Mouse (Mus musculus): ENCODE results near the gene Hist1h2bf.
"Not testable (repeated sequence)": the region's sequence is repeated elsewhere in the genome, so short reads cannot be mapped to it uniquely, and the experiment has no call there.

The Hist1h2bf gene

DNA sequence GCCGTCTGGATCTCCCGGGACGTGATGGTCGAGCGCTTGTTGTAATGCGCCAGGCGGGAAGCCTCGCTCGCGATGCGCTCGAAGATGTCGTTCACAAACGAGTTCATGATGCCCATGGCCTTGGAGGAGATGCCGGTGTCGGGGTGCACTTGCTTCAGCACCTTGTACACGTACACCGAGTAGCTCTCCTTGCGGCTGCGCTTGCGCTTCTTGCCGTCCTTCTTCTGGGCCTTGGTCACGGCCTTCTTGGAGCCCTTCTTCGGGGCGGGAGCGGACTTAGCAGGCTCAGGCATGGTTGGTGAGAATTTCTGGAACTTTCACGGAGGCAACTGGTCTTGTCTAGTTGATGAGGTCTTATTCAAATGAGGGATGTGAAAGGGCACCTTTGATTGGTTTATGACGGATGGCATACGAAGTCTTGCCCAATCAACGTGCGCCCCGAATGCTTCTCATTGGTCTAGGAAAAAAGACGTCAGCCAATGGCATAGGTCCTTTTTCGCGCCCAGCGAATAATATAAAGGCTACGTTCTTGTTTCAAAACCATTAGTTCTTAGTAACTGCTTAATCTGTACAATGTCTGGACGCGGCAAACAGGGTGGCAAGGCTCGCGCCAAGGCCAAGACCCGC, at the start of gene Hist1h2bf, which contains the start of gene Hist1h2ad:
Gene Hist1h2bf (minus strand): TSS at position 299 of the 627 bp plus-strand sequence.
Gene Hist1h2ad (plus strand): TSS at position 484 of the 627 bp plus-strand sequence.
- DNase-seq (ENCODE audit: low spot score in 2 of 2): peak; percentile 91

DNA sequence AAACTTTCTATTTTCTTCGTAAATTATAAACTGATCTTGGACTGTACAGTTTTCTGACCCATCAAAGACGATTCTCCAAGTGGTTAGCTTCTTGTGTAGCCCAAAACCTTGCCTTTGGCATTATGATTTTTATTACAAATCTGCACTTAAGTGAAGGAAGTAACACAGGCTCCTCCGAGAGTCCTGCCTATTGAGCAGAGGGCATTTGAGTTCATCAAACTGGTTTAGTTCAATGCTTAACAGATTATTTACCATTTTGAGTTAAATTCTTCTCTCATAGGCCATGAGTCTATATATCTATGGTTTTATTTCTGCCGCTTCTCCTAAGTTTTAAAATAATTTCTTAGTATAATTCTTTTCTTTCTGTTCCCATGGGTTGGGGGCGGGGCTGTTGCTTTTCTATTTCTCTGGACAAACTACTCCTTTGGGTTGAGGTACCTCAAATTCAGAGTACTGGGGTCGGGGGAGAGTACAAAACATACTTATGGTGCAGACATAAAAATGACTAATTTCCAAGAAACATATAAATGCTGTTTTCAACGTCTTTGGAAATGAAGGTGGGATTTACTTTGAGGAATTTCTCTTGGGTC, 49.0 kb upstream of the Hist1h2bf start:
- DNase-seq (ENCODE audit: low spot score in 2 of 2): peak; percentile 35 to 64

DNA sequence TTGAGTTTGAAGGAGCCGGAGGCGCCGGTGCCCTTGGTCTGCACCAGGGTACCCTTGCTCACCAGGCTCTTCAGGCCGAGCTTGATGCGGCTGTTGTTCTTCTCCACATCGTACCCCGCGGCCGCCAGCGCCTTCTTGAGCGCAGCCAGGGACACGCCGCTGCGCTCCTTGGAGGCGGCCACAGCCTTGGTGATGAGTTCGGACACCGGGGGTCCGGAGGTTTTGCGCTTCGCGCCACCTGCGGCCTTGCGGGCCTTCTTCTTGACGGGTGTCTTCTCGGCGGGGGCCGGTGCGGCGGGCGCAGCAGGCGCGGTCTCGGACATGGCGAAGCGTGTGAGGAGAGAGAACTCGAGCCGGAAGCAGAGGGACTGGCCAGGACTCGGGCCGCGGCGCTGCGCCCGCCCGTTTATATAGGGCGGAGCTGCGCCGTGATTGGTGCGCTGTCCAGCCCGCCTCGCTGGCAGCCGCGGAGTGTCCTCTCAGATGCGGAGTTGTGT, 48.2 kb upstream of the Hist1h2bf start, which contains the start of gene Hist1h1e:
Gene Hist1h1e (minus strand): TSS at position 384 of the 497 bp plus-strand sequence.
- DNase-seq (ENCODE audit: low spot score in 2 of 2): peak; percentile 96 to 99

DNA sequence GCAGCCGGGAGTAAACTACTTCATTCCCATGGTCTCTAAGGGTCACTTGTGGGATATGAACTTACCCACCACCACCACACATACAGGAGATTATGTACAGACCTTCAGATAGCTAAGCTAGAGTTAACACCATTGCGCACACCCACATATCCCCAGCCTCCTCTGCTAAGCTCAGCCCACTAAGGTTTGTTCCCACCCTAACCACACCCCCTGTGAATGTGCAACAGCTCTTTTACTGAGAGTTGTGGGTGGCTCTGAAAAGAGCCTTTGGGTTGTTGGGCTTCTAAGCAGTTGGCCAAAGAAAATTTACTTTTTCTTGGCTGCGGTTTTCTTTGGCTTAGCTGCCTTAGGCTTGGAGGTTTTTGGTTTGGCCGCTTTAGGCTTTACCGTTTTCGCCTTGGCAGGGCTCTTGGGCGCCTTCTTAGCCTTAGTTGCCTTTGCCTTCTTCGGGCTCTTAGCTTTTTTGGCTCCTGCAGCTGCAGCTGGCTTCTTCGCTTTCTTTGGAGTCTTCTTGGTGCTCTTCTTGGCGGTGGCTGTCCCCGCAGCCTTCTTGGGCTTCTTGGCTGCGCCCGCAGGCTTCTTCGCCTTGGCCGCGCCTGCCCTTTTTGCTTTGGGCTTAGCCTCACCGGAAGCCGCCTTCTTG, 47.7 kb upstream of the Hist1h2bf start:
- DNase-seq (ENCODE audit: low spot score in 2 of 2): peak; percentile 74 to 81

DNA sequence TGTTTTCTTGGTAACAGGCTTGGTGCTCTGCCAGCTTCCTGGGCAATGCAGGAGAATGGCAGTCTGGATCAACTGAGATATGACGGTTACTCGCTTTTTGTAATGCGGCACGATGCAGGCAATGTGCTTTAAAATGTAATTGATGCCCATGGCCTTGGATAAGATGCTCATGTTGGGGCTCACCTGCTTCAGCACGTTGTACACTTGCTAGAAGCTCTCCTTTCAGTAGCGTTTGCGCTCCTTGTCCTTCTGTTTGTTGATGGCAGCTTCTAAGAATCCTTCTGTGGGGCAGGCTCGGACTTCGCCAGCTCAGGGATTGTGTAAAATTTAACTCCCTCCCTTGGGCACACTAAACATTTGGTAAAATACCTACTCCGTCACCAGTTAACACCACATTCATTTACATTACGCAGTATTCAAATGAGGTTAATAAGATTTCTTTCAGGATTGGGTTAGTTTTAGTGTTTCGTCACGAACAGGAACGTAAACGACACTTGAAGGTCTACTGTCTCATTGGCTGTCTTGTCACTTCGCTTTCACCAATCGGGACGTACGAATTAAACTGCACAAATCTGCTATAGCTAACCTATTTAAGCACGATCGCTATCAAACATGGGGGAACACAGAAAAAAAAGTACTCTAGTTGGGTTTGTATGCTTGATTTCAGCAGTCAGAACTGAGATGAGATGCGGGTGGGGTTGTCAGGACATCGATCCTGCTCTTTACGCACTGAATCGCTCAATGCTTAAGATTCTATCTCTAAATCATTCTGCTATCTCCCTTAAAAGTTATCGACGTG, 46.9 kb upstream of the Hist1h2bf start, which contains the start of gene Hist1h2be:
Gene Hist1h2be (minus strand): TSS at position 392 of the 799 bp plus-strand sequence.
- DNase-seq (ENCODE audit: low spot score in 2 of 2): peak; percentile 78 to 83

DNA sequence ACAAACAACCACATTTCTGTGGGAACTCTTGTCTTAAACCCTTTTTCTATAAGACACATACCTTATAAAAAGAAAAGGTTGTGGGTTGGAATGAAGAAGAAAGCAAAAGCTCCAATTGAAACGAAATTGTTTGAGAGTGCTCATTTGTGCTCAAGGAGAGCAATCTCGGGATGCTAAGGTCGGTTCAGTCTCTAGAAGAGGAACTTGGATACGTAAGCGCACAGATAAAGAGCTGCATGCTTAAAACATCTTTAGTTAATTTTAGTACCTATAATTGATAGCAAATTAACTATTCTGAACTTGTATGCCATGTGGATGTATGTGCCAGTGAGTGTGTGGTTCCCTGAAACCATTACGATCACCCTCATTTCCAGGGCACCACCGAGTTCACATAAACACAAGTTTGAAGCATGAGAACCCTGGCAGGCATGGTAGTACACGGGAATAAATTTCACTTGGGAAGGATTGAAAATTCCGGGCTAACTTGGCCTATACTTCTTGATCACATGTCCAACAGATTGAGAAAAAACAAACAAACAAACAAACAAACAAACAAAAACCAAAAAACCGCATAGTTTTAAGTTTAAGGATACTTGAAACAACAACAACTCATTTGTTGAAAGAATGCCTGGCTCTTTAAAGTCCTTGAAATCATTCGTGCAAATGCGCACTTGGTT, 46.2 kb upstream of the Hist1h2bf start:
- DNase-seq (ENCODE audit: low spot score in 2 of 2): peak in 1 of 2 experiments; percentile 42

DNA sequence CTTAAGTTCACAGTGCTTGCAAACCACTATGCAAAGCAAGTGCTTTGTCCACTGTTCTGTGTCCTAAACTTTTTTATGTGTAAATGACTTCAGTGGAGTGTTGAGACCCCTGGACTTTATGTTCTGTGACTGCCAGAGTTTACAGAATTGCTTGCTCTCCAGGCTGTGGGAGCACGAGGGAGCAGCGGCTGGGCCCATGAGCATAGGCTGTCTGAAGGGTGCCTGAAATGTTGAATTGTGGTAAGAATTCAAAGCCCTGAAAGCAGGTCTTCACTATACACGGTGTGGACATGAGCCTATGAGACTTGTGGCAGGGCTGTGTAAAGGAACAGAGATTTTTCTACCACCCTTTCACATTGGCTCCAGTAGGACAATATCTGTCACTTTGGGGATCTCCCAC, 37.6 kb upstream of the Hist1h2bf start:
- DNase-seq (ENCODE audit: low spot score in 2 of 2): no peak

DNA sequence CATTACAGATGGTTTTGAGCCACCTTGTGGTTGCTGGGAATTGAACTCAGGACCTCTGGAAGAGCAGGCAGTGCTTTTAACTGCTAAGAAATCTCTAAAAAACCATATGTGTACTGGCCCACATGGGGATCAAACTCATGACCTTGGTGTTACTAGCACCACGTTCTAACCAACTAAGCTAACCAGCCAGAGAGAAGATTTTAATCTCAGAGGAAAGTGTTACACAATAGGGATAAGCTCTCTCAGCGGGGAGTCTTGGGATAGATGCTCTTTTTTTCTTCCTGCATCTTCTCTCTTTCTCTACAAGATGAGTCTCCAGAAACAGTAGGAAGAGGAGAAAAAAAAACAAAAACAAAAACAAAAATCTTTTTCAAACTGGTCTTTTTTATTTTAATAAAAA, 36.4 kb upstream of the Hist1h2bf start:
- no peak for DNase-seq (ENCODE audit: low spot score in 2 of 2)

DNA sequence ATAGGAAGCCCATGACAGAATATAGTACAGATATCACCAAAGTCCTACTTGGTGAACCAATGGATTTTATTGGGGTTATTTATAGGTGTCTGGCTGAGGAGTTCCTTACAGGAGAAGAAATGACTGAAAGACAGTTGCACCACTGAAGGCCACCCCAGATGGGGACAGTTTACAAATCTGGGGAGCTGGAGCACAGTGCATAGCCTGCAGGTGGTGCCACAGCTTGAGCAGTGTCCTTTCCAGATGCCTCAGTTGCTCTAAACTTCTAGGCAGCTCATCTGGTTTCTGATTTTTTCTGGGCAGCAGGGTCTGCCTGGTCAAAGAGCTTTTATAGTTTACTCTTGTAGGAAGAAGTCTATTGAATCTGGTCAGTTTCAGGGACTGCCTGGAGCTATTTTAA, 35.8 kb upstream of the Hist1h2bf start:
- peak in 1 of 2 experiments; percentile 15 for DNase-seq (ENCODE audit: low spot score in 2 of 2)

DNA sequence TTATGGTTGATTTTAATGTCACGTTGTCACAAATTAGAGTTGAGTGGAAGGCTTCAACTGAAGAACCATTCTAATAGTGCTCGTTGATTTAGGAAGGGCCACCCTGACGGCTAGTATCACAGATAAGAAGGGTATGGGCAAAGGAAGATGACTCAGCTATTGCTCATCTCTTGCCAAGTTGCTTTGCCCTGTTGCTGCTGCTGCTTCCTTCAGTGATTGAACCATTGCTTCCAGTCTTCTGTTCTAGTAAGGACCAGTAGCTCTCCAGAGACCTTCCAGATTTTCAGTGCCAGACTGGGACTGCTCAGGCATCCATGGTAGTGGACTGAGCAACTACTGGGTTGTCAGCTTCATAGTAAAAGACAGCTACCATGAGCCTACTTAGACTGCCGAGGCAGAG, 35.2 kb upstream of the Hist1h2bf start:
- DNase-seq (ENCODE audit: low spot score in 2 of 2): peak in 1 of 2 experiments; percentile 51

DNA sequence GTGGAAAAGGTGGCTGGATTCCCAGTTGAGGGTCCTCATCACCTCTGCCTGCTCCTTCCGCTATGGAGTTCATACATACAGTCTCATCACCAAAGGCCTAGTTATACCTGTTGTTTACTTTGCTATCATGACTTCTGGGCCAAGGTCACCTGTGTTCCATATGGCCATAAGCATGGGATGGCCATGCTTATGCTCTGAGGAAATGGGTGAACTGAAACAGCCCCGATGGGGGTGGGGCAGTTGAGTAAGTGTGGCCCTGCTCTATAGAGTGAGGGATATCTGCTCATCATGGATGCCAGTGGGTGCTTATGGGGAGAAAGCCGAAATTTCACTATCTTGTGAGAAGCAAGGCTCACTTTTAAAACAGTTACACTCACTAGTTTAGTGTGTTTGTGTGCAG, 31.1 kb upstream of the Hist1h2bf start:
- DNase-seq (ENCODE audit: low spot score in 2 of 2): no peak

DNA sequence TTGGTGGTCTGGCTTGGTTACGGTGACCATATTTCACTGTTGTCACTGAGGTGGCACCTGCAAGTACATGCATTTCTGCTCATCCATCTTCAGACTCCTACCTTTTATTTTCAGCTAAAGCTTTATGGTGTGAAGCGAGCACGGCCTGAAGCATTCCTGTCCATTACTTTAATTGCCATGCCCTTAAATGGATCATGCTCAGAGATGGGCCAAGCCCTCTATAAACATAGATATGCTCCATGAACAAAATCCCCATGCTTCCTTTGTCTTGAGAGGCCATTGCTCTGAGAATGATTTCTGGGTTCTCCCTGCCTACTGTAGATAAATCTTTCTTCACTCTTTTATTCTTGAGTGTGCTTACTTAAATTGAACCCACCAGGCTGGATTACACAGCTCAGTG, 30.5 kb upstream of the Hist1h2bf start:
- DNase-seq (ENCODE audit: low spot score in 2 of 2): no peak

DNA sequence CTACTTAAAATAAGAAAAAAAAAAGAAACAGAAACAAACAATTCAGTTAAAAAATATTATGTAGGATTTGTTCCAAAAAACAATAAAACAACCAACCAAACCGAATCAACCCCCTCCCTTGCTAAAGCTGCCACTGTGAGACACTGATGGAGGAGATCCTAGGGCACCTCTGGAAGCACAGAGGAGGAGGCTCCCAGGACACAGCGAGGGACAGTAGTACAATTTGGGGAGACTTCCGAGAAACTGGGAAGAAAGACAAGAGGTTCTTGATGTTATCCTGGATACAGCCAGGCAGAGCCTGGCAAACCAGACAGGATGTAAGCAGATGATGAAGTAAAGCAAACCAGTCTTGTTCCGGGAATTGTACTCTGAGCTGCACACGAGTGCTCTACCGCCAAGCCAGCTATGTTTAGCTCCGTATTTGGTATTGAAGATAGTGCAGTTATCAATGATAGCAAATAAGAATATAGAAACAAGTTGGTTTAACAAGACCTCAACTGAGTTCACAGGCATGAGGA, 29.2 kb upstream of the Hist1h2bf start:
- no peak for DNase-seq (ENCODE audit: low spot score in 2 of 2)

DNA sequence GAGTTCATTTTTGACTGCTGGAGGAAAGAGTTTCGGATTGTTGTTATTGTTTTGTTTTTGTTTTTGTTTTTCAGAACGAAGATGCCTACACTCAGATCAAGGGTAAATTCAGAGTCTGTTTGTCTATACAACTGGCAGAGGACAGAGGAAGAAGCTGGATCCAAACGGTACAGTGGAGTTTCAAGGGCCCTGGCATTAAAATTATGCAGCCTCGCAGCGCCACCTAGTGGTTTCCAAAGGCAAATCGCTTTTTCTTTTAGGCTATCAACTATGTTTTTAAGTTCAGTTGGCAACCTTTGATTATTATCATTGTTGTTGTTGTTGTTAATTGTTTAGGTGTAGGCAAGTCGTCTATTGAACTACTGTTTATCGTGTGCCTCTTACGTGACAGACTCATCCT, 24.0 kb upstream of the Hist1h2bf start:
- DNase-seq (ENCODE audit: low spot score in 2 of 2): peak; percentile 82 to 93

DNA sequence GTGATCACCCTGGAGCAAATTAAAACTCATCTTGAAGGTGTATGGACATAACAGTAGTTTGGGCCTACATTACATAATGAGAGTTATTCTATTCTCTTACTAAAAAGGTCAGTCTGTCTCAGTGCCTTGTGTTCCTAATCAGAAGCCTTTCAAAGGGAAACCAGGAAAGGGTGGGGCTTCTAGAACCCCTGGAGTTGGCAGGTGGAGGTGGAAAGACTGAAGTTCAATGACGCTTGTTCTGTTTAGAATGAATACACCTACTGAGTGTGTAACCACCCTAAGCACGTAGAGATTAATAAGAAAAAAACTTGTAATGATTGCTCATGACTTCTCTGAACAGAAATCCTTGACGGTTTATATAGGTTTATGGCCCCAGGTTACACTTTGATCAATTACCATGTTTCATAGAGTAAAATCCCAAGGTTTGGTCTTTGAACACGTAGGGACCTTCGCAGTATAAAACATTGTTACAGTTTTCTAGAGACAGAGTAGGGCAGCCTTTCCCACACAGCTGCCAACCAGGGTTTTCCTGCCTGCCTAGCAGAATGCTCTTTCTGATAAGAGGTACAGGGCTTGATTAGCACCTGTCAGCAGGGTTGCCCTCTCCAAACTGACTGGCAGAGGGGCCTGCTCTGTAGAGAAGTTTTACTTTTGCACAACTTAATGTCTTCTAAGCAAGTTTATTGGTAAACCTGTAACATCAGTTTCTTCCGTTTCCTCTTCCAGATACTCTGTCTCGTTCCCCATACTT, 21.8 kb upstream of the Hist1h2bf start:
- DNase-seq (ENCODE audit: low spot score in 2 of 2): peak in 1 of 2 experiments; percentile 68

DNA sequence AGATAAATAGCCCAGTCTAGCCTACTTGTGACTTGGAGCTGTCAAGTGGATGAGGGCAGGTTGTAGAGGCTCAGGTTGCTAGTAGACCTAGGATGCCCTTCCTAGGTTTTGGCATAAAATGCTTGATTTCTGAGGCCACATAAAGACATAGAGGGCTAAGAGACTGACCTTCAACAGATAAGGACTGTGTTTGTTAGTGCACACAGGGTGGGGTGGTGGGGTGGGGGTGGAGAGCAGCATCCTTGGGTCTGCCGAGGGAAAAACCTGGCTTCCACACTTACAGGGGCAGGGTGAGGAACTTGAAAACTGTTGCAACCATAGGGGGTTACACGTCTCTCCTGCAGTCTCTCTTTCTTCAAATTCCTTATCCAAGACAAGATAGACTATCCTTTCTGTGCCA, 21.2 kb upstream of the Hist1h2bf start:
- no peak for DNase-seq (ENCODE audit: low spot score in 2 of 2)

DNA sequence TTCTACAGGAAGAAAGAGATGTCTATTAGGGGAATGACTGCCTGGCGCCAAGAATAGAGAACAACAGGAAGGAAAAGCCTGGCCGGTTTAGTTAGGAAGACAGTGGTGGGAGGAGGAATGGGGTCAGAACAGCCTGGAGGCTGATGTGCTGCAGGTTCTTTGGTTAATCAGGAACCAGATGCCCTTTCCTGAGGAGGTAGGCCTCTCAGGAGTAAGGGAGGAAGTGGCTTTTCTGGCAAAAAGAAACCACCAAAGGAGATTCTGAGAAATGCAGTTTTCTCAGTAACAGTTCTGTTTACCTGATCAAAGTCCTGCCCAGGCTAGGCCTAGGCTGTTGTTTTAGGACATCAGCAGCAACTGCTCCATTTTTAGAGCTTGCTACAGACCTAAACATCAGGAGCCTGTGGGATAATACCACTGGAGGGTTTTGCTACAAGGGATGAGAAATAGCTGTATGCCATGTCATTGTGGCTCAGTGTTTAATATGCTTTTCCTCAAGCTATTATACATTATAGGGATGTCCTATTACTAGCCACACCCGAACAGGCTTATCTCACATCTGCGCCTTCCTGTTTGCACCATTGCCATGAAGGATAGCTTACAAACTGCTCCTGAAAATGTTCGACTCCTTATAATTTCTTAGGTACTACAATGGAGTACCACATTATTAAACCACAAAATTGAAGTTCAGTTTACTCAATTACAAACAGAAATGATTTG, 19.2 kb upstream of the Hist1h2bf start:
- DNase-seq (ENCODE audit: low spot score in 2 of 2): no peak

DNA sequence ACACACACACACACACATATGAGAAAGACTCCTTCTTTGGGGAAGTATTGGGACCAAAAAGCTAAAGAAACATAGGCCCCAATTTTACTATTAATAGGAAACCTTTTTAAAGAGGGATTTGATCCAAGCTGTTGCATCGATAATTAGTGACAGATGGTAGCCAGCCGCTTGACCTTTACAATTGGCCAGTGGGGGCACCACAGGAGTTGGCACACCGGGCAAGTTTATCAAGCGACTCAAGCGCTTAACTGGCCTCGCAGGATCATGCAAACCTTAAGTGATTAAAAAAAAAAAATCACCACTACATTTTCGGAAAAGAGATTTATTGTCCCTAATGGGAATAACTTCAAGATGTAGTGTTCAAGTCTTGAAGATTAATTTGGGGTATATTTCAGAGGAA, 18.6 kb upstream of the Hist1h2bf start:
- no peak for DNase-seq (ENCODE audit: low spot score in 2 of 2)

DNA sequence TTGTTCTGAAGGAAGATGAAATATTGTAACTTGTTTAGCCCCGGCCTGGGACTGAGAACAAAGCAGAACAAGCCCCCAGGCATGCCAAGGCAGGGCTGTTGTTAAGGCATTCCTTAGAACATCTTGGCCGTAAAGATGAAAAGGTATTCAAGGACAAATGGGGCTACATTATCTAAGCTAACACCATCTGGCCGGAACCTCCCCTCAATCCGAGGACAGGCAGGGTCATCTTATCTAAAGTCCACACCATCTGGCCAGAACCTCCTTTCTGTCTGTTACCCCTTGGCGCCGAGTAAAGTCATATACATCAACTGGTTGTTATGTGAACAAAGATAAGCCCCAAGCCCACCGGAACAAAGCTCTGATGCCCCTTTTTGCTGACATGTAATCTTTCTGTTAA, 17.9 kb upstream of the Hist1h2bf start:
- not testable (repeated sequence) for DNase-seq (ENCODE audit: low spot score in 2 of 2)

DNA sequence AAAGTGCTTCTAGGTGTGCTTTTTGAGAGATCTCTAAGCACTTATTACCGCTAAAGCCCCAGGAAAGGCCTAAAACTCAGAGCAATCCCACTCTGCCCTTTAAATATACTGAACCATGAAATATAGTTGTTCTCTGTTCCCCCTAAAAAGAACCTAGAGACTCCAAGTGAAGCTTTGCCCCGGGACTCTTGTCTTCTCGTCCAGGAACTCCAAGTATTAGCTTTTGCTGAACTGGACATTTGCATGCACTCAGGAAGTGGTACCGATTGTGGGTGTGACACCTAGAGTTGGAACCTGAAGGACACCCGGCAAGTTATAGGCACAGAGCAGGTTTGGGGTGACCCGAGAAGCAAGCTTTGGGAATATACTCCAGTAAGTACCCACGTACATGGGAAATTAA, 17.2 kb upstream of the Hist1h2bf start:
- no peak for DNase-seq (ENCODE audit: low spot score in 2 of 2)
